Mouse (Mus musculus): Measurements from ENCODE around the gene Dhx37.
A peak's percentile ranks its signal among the peaks of the same experiment; 100 is the strongest.
"Not testable (repeated sequence)": the region's sequence is repeated elsewhere in the genome, so short reads cannot be mapped to it uniquely, and the experiment has no call there.

The Dhx37 gene

DNA sequence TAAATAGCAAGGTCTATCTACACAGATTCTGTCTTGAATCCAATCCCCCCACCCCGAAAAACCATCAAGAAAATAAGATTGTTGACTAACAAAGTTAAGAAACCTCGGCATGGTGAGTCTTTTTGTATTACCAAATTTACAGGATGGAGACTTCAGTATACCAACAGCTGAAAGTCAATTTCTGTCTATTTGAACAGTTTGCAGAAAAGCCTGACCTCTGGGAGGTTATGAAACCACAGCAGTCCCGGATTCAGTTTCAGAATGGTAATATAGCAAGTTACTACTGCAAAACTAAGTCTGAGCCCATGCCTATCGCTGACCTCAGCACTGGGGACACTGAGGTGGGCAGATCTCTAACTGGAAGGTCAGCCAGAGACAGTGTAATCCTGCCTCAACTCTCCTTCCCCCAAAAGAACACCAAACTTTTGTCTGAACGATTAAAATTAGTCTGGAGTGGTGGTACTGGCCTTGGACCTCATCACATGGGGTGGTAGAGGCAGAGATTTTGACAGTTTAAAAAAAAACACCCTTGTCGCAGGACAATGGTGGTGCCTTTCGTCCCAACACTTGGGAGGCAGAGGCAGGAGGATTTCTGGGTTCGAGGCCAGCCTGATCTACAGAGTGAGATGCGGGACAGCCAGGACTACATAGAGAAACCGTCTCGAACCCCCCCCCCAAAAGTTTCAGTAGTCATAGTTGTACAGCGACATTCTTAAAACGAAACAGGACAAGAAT is 45.4 kb downstream of the Dhx37 start:
- no peak for DNase-seq

DNA sequence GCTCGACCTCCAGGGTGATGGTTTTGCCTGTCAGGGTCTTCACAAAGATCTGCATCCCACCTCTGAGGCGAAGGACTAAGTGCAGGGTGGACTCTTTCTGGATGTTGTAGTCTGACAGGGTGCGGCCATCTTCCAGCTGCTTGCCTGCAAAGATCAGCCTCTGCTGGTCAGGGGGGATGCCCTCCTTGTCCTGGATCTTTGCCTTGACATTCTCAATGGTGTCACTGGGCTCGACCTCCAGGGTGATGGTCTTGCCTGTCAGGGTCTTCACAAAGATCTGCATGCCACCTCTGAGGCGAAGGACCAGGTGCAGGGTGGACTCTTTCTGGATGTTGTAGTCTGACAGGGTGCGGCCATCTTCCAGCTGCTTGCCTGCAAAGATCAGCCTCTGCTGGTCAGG is 46.6 kb downstream of the Dhx37 start:
- not testable (repeated sequence) for DNase-seq

DNA sequence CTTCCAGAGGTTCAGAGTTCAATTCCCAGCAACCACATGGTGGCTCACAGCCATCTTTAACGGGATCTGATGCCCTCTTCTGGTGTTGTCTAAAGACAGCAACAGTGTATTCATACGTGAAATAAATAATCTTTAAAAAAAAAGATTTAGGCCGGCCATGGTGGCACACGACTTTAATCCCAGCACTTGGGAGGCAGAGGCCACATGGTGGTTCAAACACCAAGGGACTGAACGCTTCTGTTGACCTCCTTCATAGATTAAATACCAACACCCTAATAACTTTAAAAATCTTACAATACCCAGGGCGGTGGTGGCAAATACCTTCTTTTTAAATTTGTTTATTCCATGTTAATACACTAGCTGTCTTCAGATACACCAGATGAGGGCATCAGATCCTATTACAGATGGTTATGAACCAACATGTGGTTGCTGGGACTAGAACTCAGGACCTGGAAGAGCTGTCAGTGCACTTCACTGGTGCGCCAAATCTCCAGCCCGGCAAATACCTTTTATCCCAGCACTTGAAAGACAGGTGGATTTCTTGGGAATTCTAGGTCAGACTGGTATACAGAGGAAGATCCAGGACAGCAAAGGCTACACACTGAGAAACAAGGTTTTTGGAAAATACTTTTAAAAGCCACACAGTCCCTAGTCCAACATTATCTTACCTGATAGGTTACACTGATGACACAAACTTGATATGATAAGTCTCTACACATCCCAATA is 48.5 kb downstream of the Dhx37 start:
- DNase-seq, result no peak

GRCm38 (mm10) chr5:125384512-125385214 is 49.3 kb downstream of the Dhx37 start:
- no peak for DNase-seq

DNA sequence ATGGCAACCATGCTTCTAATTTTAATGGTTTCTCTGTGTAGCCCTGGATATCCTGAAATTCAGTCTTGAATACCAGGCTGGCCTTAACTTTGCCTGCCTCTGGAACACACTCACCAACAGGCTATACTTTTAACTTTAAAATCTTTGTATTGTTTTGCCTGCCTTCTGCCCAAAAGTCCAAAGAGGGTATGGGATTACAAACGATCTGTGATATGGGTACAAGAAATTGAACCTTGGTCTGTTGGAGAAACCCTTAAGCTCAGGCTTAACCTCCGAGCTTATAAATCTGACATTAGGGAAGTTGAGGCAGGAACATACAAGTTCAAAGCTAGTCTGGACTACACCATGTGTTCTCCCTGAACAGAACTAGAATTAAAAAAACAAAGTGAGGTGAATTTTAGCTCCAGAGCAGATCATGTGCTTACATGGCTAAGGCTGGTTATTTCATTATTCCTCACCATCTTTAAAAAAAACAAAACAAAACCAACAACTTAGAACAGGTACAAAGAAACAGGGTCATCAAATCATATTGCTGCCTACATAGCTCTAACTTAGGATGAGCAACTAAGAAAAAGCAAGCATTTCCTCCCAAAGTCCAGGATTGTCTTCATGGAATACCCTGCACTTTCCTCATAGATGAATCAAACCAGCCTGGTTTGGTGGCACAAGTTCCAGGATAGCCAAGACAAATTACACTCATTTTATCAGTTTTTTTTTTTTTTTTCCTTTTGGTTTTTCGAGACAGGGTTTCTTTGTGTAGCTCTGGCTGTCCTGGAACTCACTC is 50.1 kb downstream of the Dhx37 start:
- DNase-seq, result no peak

DNA sequence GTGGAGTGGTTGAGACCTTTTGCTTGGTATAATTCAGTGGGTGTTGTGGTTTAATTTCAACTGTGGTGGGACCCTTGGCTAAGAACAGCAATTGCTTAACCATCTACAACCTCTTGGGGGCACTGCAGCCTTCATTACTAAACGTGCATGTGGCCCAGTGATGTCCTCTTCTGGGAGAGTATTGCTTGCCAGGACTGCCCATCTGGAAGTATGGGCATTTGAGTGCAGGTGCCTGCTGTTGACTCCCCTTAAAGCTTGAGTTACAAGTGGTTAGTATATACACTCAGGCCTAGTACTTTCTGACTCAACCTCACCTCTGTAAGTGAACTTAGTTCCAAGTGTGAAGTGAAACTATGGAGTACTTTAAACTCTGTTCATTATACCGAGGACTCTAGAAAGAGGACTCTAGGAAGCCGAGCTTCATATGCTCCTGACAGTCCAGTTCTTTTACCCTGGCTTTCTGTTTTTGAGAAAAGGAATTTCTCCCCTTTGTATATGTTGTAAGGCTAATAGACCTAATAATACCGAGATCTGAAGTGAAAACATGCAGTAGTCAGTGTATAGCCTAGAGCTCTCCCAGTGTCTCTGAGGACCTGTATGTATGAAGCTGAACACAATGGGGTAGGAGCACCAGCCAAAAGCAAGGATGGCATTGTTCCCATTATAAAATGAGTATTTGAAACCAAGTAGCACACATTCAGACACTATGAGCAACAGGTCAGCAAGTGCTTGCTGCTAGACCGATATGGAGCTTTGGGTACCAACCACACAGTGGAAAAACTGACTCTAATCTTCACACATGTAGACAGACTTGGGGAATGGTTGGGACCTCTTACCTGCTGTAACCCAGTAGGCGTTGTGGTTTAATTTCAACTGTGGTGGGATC is 51.0 kb downstream of the Dhx37 start:
- peak; percentile 64 for DNase-seq

- DNase-seq, result no peak
These were observed 51.8 kb downstream of the Dhx37 start for GRCm38 (mm10) chr5:125381954-125382672.

- no peak for DNase-seq
These were observed 55.0 kb downstream of the Dhx37 start for GRCm38 (mm10) chr5:125378919-125379318.

- DNase-seq, result no peak
These were observed 56.7 kb downstream of the Dhx37 start for GRCm38 (mm10) chr5:125377214-125377613.

- no peak for DNase-seq
These were observed 58.0 kb downstream of the Dhx37 start for GRCm38 (mm10) chr5:125375871-125376270.

DNA sequence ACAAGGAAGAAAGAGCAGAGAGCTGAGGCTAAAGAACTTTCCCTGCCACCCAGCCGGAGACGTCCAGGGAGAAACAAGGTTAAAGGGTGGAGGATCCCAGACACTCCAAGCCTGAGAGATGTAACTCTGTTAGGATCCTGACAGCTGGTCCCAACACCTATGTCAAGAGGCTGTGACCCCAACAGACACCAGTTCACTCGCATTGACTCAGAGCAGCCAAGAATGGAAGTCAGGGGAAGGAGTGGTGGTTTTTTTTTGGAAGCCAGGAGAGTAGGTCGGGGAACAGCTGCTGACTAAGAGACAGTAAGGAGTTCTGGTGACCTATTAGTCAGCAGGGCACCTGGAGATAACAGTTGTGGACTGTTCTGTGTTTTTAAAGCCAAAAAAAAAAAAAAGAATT is 61.9 kb downstream of the Dhx37 start:
- DNase-seq, result no peak

- DNase-seq, result no peak
These were observed 62.8 kb downstream of the Dhx37 start for GRCm38 (mm10) chr5:125370950-125371693.

DNA sequence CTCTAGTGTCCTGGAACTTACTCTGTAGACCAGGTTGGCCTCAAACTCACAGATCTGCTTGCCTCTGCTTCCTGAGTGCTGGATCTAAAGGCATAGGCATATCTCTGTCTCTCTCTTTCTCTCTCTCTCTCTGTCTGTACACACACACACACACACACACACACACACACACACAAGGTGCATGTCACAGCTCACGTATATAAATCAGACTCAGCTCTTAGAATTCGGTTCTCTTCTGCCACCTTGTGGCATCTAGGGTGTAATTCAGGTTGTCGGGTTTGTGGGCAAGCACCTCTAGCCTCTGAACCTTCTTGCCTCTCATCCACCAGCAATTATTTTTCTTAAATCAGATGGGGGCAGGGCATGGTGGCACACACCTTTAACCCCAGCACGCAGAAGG is 65.4 kb downstream of the Dhx37 start:
- peak; percentile 70 for DNase-seq

DNA sequence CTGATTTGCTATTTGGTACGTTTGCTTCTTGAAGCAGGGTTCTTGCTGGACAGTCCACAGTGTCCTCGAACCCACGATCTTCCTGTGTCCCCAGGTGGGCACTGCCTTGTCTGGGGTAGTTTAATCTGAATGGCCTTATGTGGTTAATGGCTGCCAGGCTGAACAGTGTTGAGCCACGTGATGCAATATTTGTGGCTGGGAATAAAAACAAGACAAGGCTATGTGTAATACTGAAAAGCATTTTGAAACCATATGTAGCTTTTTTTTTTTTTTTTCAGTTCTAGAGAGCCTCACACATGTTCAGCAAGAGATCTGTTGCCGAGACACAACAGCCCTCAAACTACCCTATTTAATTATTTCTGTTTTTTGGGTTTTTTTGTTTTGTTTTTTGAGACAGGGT is 65.8 kb downstream of the Dhx37 start:
- DNase-seq, result no peak

DNA sequence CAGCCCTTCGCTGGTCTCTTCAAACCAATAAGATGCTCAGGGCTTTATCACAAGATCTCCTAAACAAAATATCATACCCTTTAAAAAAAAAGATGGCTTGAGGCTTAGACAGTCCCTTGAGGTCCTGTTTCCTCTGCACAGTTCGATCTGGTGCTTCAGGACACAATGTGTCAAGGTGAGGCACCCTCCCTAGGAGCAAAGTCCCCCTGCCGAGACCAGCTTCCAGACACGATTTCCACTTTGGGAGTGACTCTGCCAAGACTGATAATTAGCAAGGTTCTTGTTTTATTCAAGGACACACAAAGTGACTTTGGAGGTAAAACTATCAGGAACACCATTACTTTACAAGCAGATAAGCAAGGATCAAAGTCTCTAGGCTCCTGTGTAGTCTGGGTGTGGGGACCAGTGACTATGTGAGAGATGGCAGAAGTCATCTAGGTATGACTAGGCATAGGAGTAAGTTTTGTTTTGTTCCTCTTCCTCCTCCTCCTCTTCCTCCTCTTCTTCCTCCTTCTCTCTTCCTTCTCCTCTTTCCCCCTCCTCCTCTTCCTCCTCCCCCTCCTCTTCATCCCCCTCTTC is 69.0 kb downstream of the Dhx37 start:
- no peak for DNase-seq

GRCm38 (mm10) chr5:125363894-125364293 is 70.0 kb downstream of the Dhx37 start:
- peak; percentile 45 for DNase-seq

All from lung, postnatal 14 days (tissue).